Mouse (Mus musculus): ENCODE measurements around the gene Olfr516.
"Not testable (repeated sequence)": the region's sequence is repeated elsewhere in the genome, so short reads cannot be mapped to it uniquely, and the experiment has no call there.

The Olfr516 gene

DNA sequence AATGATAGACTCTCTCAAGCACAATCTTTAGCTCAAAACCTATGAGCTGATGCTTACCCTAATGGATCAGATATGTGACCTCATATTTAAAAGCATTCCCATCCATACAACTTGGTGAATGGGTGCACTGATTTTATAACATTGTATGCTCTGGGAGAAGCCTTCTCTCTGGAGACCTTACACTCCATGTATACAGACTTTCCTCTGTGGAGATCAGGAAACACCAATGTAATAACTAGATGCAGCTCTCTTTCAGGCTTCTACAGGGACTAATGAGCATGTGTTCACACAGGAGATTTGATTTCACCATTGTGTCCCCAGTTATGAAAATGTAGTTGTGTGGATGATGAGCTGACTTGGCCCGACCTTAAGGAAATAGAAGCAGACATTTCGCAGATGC, at the start of gene Olfr516:
Olfr516 (minus strand) TSS at position 101 of the 400 bp plus-strand sequence.
- DNase-seq (ENCODE audit: low spot score): no peak

DNA sequence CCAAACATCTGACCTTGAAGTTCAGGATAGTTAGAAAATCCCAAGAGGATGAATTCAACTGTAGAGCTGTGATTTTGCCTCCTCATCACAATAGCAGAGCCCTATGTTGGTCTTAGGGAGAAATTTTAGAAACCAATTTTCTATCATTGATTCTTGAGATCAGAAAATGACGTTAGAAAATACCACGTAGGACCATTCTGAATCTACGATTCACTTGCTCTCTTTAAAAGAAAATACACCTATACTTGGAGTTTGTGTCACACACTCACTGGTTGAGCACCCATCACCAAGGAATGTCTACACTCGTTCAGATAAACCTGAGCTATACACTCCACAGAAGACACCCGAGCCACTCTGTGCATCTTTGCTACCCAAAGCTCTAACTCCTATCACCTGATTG, 44.0 kb upstream of the Olfr516 start, which contains the start of gene Olfr519:
Olfr519 (minus strand) TSS at position 101 of the 400 bp plus-strand sequence.
- DNase-seq (ENCODE audit: low spot score): no peak

DNA sequence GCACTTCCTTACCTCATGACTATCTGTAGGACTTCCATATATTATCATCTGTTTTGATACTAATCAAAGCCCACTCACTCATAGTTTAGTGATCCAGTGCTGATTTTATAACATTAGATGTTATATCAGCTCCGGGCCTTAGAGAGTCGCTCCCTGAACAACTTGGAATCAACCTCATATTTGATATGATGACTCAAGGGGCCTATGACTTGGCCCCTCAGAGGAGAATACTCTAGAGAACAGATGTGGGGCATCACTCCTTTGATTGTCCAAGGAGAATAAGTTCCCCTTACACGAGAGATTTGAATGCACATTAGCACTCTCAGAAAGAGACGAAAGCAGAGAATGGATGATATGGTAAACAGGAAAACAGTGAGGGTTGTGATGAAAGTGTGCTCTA, 34.6 kb upstream of the Olfr516 start, which contains the start of gene Olfr518:
Olfr518 (minus strand) TSS at position 101 of the 400 bp plus-strand sequence.
- no peak for DNase-seq (ENCODE audit: low spot score)

DNA sequence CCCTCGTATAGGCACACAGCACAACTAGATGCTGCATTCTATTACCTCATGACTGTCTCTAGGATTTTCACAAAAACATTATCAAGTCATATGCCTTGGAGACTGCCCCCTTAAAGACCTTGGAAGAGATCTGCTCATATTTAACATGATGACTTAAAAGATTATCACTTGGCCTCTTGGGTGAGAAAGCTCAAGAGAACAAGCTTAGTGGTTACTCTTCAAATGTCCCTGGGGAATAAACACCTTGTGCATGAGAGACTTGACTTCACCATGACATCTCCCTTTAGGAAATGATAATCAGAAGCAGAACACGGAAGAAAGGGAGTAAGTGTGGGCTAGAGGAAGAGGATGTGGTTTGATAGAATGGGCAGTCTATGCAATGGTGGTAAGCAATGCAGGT, 21.9 kb upstream of the Olfr516 start, which contains the start of gene Olfr517:
Olfr517 (minus strand) TSS at position 101 of the 400 bp plus-strand sequence.
- DNase-seq (ENCODE audit: low spot score): no peak

DNA sequence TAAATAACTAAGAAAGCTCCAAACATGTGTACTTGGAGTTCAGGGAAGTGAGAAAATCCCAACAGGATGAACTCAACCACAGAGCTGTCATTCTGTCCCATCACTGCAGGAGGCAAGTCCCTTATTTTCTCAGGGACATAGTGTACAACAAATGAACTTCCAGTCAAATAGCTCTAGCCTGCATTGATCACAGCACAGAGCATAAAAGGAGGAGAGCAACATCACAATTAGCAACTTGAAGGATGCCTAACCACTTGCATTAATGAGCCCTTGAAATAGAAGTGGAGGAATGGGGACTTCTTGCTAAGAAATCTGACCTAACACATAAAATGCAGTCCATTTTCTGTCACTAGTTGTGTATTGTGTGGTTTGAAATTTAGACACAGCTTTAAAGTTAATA, 24.4 kb downstream of the Olfr516 start, which contains the start of gene Olfr514:
Olfr514 (minus strand) TSS at position 101 of the 400 bp plus-strand sequence.
- DNase-seq (ENCODE audit: low spot score): no peak

DNA sequence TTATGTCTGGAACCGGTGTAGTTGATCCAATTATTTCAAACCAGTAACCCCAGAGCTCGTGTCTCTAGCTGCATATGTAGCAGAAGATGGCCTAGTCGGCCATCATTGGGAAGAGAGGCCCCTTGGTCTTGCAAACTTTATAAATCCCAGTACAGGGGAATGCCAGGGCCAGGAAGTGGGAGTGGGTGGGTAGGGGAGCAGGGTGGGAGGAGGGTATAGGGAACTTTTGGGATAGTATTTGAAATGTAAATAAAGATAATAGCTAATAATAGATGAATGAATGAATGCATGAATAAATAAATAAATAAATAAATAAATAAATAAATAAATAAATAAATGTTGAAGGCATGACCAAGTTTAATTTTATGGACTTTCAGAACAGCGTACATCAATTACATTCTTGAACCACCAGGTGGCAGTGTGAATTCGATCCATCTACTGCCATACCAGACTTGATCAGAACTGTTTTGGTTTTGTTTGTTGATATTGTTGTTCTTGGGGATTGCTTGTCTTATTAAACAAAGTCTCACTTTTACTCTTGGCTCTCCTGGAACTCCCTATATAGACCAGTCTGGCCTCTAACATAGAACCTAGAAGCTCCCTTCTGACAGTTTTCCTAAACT, 35.6 kb downstream of the Olfr516 start:
- not testable (repeated sequence) for DNase-seq (ENCODE audit: low spot score)

DNA sequence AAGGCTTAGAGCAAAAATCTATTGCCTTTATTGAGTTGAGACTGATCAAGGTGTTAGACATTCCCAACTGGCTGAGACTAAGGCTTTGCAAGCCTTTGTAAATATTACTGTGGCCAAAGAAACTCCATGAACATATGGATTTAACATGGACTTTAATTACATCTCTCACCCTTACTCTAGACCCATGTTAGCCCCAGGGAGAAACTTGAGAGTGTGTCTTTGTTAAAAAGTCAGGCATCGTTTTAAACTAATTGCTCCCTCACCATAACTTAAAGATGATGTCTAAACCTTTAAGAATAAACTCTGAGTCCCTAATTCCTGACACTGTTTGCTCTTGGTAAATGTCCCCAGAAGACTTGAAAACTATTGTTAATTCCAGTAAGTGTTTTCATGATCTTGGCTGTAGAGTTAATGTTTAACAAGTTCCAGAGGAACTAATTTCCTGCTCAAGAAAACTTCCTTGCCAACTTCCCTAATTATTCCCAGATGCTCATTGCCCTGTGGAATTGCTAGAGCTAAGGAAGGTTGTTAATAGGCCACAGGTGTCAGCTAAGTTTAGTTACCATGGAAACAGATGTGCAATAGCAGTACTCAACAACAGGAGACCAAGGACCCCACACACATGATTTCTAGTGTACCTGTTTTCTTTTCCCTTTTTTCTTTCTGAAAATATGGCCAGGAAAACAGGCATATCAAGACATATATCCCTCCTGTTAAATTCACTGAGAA, 53.0 kb downstream of the Olfr516 start:
- DNase-seq (ENCODE audit: low spot score): no peak
